Mouse (Mus musculus) macrophage (primary cell): ENCODE measurements around the gene Adh7. TPM values are rescaled to one million over a fixed set of nuclear protein-coding genes. Genes with fewer than 3 reads are reported as not detected.

ENCODE experiments used
- H3K27ac ChIP-seq: fragments of 350-480 bp; formaldehyde crosslinking; 2 replicates; pipeline ENCODE4 v1.9.0; 2021
- H3K36me3 ChIP-seq: fragments of 350-480 bp; formaldehyde crosslinking; 2 replicates; pipeline ENCODE4 v1.9.0; 2021; ENCODE audit errors: inconsistent target
- H3K4me3 ChIP-seq: fragments of 350-480 bp; formaldehyde crosslinking; 2 replicates; pipeline ENCODE4 v1.9.0; 2021; ENCODE audit errors: inconsistent target
- H3K79me2 ChIP-seq: fragments of 350-480 bp; formaldehyde crosslinking; 2 replicates; pipeline ENCODE4 v1.9.0; 2021; ENCODE audit errors: inconsistent target
- WGBS: methylation state at CpG from one replicate; pipeline ENCODE4 v1.1.7; 2026; ENCODE audit warnings: inconsistent platforms; ENCODE audit not compliant: missing documents; 5-methylcytosine and 5-hydroxymethylcytosine counted together
- polyA plus RNA-seq: library from polyadenylated mRNA; stranded (reverse); fragments of 250-400 nt; gene quantifications from 3 replicates; pipeline ENCODE4 v1.2.4, GENCODE M21; 2018; ENCODE audit warnings: inconsistent platforms

Adh7 gene
- polyA plus RNA-seq, 1 experiment from 2014 or later, result not detected

GRCm38 (mm10) chr3:138231531-138231930 is 14.0 kb downstream of the Adh7 start:
- H3K27ac ChIP-seq, result no peak overlapping the region
- H3K79me2 ChIP-seq, result no peaks in the 10 kb centered on the region
- no peak overlapping the region for H3K4me3 ChIP-seq
- WGBS, result 72% methylated on average over 2 of the region's 2 CpGs
- H3K36me3 ChIP-seq, result no peaks in the 10 kb centered on the region

DNA sequence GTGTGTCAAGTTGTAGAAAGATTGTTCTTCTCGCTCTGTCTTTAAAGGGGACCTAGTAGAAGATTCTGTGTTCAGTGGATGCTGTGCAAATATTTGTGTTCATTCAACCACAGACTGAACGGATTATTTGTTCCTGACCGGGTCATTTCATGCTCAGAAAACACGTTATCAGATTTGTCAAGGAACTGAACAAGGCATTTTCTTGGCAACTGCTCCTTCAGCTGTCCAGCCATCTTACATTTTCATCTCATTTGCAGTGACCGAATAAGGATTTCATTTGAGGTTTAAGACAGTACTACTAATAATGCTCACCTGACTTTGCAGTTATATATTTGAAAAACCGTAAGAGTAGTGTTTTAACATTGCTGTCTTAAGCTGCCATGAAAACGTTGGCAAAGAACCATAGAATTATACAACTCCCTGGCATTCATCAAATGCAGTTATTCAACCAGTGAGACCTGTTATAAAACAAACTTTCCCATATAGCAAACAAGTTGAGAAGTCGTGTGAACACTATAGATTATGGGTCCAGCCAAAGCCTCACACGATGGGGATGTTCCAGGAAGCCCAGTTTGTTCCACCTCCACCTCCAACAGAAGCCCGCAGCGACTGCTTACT is 19.1 kb downstream of the Adh7 start:
- WGBS, result 56% methylated on average over 11 of the region's 11 CpGs
- Histone ChIP-seq H3K27ac (no peak overlapping the region), H3K79me2 (no peaks in the 10 kb centered on the region), H3K4me3 (no peak overlapping the region), H3K36me3 (no peaks in the 10 kb centered on the region)

GRCm38 (mm10) chr3:138238046-138238445 is 20.5 kb downstream of the Adh7 start:
- no peaks in the 10 kb centered on the region for H3K79me2 ChIP-seq
- H3K27ac ChIP-seq, result no peak overlapping the region
- H3K4me3 ChIP-seq, result no peak overlapping the region
- WGBS, result 81% methylated on average over 10 of the region's 10 CpGs
- H3K36me3 ChIP-seq, result no peaks in the 10 kb centered on the region

DNA sequence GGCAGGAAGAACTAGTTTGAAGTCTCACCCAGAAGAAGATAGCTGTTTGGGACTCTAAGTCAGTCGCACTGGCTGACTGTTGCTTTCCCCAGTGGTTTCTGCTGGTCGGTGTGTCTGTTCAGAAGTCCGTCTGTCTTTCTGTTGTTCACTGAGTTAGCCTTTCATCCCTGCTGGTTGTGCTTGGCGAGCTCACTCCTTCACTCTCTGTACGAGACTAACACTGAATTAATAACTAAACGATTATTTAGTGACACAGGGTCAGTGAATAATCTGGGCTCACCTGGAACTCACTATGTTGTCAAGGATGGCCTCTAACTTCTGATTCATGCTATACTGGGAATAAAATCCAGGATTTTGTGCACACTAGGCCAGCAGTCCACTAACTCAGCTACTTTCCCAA is 21.9 kb downstream of the Adh7 start:
- Histone ChIP-seq H3K79me2 (no peaks in the 10 kb centered on the region), H3K27ac (no peak overlapping the region), H3K36me3 (no peaks in the 10 kb centered on the region), H3K4me3 (no peak overlapping the region)
- 89% methylated on average over 6 of the region's 6 CpGs for WGBS

DNA sequence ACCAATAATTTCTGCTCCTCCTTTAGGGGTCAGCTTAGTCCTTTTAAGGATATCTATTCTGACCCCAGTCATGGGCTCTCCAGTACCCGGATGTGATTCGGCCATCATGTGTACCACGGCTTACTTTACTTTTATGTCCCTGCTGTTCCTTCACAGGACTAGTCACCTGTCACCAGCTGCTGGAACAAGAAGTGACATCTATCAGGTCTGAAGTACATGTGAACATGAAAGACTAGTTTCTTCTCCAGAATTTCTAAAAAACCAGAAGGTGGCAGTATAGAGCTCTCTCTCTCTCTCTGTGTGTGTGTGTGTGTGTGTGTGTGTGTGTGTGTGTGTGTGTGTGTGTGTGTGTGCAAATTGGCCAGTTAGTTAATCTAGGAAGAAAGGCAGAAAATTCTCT is 22.9 kb downstream of the Adh7 start:
- Histone ChIP-seq H3K79me2 (no peaks in the 10 kb centered on the region), H3K36me3 (no peaks in the 10 kb centered on the region), H3K4me3 (no peak overlapping the region), H3K27ac (no peak overlapping the region)
- 91% methylated on average over 3 of the region's 3 CpGs for WGBS

DNA sequence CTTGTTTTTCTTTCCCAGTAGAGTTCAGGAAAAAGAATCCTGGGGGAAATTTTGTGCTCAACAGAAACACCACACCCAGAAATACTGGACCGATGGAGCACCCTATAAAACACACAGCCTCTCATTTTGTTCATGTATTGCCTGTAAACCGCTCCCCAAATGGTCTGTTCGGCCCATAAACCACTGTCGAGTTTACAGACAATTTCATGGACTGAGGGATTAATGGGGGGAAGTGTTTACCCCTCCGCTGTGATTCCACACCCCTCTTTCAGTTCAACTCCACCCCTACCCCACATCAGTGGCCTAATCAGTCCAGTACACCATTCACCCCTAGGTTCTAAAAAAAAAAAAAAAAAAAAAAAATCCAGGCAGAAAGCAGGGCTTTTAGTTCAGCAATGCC is 23.4 kb downstream of the Adh7 start:
- no peak overlapping the region for H3K4me3 ChIP-seq
- H3K79me2 ChIP-seq, result no peaks in the 10 kb centered on the region
- no peak overlapping the region for H3K27ac ChIP-seq
- no peaks in the 10 kb centered on the region for H3K36me3 ChIP-seq
- 75% methylated on average over 3 of the region's 5 CpGs for WGBS

- Histone ChIP-seq H3K4me3 (no peak overlapping the region), H3K79me2 (no peaks in the 10 kb centered on the region), H3K36me3 (no peaks in the 10 kb centered on the region), H3K27ac (no peak overlapping the region)
- 55% methylated on average over 6 of the region's 6 CpGs for WGBS
Measured at GRCm38 (mm10) chr3:138241371-138241770, 23.8 kb downstream of the Adh7 start.

DNA sequence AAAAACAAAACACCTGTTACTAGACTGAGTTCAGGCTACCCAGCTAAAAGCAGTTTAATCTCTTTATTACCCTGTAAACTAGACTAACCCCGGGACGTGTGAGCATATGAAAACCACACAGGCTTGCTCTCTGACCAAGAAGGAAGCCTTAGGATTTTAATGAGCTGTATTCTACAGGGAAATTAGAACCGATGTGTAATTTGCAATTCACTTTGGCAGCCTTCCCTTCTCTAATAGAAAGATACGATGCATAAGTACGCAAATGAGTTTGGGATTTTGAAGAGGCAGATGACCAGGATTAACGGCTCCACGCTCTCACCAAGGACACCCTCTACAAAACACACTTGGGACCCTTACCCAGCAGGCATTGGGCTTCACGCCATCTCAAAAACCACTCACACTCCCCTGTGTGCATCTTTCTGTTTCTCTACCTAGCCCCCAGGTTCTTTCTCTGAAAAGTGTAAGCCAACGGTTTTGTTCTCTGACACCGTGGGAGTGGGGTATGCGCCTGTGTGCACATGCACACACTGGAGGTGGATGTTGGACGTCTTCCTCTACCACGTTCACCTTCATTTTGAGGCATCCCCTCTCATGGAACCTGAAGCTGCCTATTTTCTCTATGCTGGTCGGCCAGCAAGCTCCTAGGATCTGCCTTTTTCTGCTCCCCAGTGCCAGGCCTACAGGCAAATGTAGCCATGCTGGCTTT is 24.6 kb downstream of the Adh7 start:
- no peak overlapping the region for H3K27ac ChIP-seq
- H3K4me3 ChIP-seq, result no peak overlapping the region
- H3K36me3 ChIP-seq, result no peaks in the 10 kb centered on the region
- no peaks in the 10 kb centered on the region for H3K79me2 ChIP-seq
- WGBS, result 89% methylated on average over 14 of the region's 14 CpGs

DNA sequence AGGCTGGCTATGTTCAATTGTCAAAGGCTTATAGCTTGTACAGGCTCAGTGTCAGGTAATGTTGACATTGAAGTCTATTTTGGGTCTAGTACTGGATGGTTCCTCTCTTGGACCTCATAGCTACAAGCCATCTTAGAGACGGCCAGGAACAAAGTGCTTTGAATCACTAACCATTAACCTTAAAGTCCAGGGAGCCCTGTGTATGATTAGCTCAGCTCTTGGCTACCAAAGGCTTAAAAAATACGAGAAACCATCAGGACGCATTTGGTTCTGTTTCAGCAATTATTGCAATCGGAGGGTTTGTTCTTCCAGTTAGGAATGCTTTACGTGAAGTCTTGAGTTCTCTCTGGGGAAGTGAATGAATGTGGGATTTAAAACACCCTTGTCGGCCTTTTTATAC is 25.4 kb downstream of the Adh7 start:
- Histone ChIP-seq H3K36me3 (no peaks in the 10 kb centered on the region), H3K27ac (no peak overlapping the region), H3K4me3 (no peak overlapping the region), H3K79me2 (no peaks in the 10 kb centered on the region)
- WGBS, result 93% methylated on average over 6 of the region's 6 CpGs

DNA sequence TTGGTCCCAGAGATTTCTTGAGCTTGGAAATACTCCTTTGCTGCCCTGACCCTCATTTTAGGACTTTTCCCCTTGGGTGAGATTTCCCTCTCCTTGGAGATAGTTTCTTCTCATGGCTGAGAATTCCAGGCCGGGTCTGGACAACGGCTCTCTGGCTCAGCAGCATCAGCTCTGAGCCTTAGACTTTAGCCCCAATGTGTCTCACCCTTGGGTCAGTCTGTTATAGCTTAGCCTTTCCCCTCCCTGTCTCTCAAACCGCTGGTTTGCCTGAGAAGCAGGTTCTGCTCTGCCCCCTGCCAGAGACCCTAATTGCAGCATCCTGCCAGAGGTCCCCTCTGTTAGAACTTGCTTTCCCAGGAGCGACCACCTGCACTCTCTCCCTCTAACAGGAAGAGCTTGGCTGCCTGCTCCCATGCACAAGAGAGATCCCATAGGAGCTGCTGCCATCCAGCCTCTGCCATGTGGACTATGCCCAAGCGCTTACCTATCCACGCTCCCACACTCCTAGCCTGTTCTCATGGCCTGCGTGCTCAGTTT is 26.8 kb downstream of the Adh7 start:
- 92% methylated on average over 7 of the region's 7 CpGs for WGBS
- Histone ChIP-seq H3K4me3 (no peak overlapping the region), H3K27ac (no peak overlapping the region), H3K79me2 (no peaks in the 10 kb centered on the region), H3K36me3 (no peaks in the 10 kb centered on the region)

DNA sequence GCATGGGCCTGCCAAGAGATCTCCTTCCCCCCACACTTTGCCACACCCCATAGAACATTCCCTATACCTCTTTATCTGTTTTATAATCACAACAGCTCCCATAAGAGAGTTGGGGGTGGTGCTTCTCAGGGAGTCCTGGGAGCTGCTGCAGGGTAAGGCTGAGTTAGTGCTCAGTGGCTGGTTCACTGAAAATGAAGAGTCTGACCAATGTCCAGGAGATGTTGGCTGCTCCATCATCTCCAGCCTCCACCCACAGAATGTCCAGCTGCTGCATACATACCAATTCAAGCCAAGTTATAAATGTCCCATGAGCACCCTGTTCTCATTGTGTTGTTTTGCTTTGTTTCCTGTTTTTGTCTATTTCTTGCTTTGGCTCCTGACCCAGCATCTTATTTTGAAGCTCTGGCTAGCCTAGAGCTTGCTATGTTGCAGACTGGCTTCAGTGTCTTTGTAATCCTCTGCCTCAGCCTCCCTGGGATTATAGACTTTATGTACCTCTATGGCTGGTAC is 29.0 kb downstream of the Adh7 start:
- H3K4me3 ChIP-seq, result no peak overlapping the region

DNA sequence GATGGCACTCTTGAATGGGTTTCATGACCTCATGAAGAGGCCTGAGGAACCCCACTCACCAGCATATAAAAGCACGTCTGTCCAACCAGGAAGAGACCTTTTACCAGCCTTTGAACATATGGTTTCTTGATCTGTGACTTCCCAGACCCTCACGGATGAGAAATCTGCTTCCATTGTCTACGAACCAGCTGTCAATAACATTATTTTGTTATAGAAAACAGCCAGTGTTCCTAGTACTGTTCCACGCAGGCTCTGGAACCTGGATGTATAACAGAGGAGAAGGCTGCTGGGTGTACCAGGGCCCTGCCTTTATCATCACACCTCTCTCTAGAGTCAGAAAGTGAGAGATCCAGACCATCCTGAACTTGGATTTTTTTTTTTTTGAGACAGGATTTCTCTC is 29.7 kb downstream of the Adh7 start:
- no peaks in the 10 kb centered on the region for H3K36me3 ChIP-seq
- no peaks in the 10 kb centered on the region for H3K79me2 ChIP-seq
- H3K4me3 ChIP-seq, result no peak overlapping the region
- 87% methylated on average over 4 of the region's 4 CpGs for WGBS
- H3K27ac ChIP-seq, result no peak overlapping the region

More for the DNA sequence above, 29.0 kb downstream of the Adh7 start:
- Histone ChIP-seq H3K79me2 (no peaks in the 10 kb centered on the region), H3K36me3 (no peaks in the 10 kb centered on the region), H3K27ac (no peak overlapping the region)

- no peak overlapping the region for H3K27ac ChIP-seq
- no peaks in the 10 kb centered on the region for H3K79me2 ChIP-seq
- no peaks in the 10 kb centered on the region for H3K36me3 ChIP-seq
- no peak overlapping the region for H3K4me3 ChIP-seq
- WGBS, result 94% methylated on average over 7 of the region's 7 CpGs
Measured at GRCm38 (mm10) chr3:138248011-138248410, 30.5 kb downstream of the Adh7 start.

DNA sequence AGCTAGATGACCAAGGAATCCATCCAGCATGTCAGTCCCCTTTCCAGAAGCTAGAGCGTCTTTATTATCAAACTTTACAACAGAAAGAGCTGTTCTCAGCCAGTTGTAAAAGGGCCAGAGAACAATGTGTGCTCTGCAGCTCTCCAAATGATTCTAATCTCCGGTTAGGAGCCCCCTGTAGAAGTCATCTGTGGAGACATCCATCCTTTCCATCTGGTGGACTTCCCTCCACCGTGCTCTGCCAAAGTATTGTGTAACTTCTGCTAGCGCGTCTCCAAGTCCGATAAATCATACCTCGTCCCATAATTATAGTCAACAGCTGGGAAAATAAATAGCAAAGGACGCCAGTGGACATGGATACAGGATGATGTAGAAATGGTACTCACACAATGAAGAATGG is 31.2 kb downstream of the Adh7 start:
- H3K79me2 ChIP-seq, result no peaks in the 10 kb centered on the region
- no peaks in the 10 kb centered on the region for H3K36me3 ChIP-seq
- no peak overlapping the region for H3K27ac ChIP-seq
- no peak overlapping the region for H3K4me3 ChIP-seq
- 86% methylated on average over 8 of the region's 8 CpGs for WGBS

- Histone ChIP-seq H3K79me2 (no peaks in the 10 kb centered on the region), H3K27ac (no peak overlapping the region), H3K4me3 (no peak overlapping the region), H3K36me3 (no peaks in the 10 kb centered on the region)
- WGBS, result 91% methylated on average over 6 of the region's 6 CpGs
Measured at GRCm38 (mm10) chr3:138251156-138251555, 33.6 kb downstream of the Adh7 start.
